Mouse (Mus musculus) heart, postnatal 25 days (tissue): ENCODE measurements around the gene Astn2. TPM values are rescaled to one million over a fixed set of nuclear protein-coding genes. Genes with fewer than 3 reads are reported as not detected.

Experiments used
- DNase-seq: peaks from one replicate; pipeline ENCODE4 v3.0.0; 2022; ENCODE audit warnings: low spot score
- intact Hi-C: fragments of 180-260 bp; cut with DNase I; formaldehyde crosslinking; loops from one replicate; pipeline ENCODE4 v1.15.1; 2025
- total RNA-seq, 2 experiments: library from RNA; stranded (reverse); gene quantifications; 2 replicates each; pipeline ENCODE4 v1.2.3; 2021

The Astn2 gene
- total RNA-seq, 2 experiments from 2014 or later: 0.64 to 0.99 TPM

DNA sequence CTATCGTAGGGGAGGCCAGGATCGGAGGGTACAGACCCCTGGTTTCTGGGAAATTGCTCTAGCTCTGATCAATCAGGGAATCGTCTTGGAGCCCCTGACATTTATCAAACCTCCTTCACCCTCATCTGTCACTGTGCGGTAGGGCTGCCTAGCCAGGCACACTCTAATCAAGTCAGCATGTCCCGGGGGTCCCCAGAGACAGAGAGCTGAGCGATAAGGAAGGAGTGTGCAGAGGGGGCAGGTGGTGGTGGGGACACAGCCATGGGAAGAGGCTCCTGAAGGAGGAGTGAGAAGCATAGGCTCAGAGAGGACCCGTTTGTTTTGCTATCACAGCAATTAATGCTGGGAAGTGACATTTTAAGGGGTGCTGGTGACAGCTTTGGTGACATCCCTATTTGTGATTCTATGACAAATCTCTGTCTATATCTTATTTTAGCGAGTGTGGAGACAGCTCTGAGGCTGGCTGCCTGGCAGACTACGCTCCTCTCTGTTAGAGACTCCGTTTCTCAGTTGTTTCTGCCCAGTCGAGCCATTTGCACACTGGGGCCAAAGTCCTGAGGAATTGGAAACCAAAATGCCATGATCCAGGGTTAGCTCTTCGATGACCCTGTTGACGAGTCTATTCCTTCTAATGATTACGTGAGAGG lies 228.4 kb downstream of the Astn2 start:
- no peak for DNase-seq
- intact Hi-C loops: no loop called here

DNA sequence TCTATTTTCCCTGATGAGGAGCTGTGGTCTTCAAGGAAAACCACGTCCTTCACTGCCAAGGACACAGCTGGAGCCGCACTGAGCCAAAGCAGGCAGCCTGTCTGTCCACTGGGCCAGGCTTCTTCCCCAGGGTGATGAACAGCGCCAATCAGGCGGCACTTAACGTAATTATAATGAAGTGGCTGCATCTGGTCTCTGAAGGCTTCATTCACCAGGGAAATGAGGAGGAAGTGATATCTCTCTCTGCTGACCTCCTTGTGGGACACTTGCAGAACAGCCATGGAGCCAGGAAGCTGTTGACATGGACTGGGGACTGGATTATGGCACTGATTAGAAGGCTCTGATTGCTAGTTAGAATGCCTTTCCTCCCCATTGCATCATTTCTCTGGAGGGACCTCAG lies 232.8 kb downstream of the Astn2 start:
- intact Hi-C loops: no loop called here
- DNase-seq: peak; percentile 29

DNA sequence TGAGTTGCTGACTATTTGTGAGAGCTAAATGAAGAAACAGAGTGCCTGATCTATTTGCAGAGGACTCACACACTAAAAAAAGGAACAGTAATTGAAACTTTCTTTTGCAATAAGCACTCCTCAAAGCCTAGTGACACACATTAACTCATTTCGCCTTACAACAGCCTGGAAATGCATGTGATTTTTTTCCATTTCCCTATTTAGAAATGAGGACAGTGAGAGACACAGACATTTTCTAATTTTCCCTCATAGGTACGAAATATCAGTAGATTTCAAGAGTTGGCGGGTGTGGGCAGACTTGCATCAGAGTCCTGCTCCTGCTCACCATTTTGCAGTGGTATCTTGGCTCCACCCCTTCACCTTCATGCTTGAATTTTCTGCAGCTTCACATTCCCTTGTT lies 233.6 kb downstream of the Astn2 start:
- no peak for DNase-seq
- intact Hi-C loops: no loop called here

GRCm38 (mm10) chr4:66169485-66169884 lies 234.9 kb downstream of the Astn2 start:
- DNase-seq: no peak
- intact Hi-C loops: no loop called here

- no peak for DNase-seq
- intact Hi-C loops: no loop called here
These were observed 245.7 kb downstream of the Astn2 start for GRCm38 (mm10) chr4:66158714-66159113.

DNA sequence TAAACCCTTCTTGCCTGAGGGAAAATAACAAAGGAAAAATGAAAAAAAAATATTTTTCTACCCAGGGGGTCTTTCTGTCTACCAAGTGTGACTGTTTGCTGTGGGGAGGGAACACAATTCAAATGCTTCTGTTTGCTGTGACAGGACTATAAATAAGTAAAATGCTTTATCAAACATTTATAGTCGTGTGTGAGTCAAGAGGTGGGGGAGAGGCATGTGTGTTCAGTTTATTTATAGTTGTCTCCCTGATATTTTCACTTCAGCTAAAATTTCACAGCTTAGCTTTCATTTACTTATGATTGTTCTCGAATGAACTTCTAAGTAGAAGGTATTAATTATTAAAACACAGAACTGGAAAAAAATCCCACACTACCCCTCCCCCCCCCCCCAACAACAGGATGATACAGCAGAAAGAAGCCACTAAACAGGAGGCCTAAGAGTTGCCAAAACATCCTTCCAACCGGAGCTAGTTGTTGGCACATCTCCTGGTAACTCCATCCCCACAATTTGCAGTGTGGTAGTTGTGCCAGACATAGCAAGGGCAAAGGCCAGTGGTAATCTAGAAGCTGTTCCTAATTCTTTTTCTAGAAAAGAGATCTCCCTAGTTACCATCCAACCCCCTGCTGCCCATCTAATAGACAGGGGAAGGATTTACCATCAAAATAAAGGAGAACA lies 246.8 kb downstream of the Astn2 start:
- intact Hi-C loops: no loop called here
- DNase-seq: no peak

DNA sequence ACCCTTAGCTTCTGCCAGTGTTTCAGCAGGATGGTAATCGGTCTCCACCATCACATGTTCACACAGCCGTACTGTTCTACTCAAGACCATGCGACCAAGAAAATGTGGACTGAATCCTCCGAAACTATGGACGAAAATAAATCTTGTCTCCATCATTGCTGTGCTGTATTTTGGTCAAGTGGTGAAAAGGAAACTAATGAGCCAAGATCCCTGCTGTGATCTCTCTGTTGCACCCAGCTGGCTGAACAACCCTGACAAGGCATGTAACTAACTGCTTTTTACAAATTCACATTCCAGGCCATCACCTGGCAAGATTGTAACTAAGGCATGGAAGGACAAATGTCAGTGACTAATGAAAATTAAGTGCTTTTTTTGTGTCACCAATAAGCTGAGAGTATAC lies 257.9 kb downstream of the Astn2 start:
- no peak for DNase-seq
- intact Hi-C loops: no loop called here

DNA sequence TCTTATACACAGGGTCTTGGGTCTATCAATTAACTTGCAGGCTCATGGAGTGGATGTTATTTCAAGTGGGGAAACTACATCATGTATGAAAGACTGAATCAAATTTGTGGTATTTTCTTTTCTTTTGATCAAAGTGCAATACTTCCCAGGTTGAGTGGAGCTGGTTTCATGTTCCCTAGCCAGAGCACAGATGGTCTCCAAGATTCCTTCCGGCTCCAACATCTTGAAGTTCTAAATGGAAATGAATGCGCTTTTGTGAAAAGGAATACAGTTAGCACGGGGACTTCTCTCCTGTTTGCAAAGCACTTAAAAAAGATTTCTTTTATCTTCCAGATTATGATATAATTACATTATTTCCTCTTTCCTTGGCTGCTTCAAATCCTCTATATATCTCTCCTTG lies 278.2 kb downstream of the Astn2 start:
- DNase-seq: no peak
- intact Hi-C loops: no loop called here

- intact Hi-C loops: no loop called here
These were observed 281.5 kb downstream of the Astn2 start for GRCm38 (mm10) chr4:66122766-66123358.

GRCm38 (mm10) chr4:66114243-66114642 lies 290.2 kb downstream of the Astn2 start:
- intact Hi-C loops: no loop called here
- DNase-seq: no peak

More at GRCm38 (mm10) chr4:66122766-66123358, 281.5 kb downstream of the Astn2 start:
- DNase-seq: no peak

- DNase-seq: no peak
- intact Hi-C loops: no loop called here
These were observed 302.4 kb downstream of the Astn2 start for GRCm38 (mm10) chr4:66102037-66102436.

DNA sequence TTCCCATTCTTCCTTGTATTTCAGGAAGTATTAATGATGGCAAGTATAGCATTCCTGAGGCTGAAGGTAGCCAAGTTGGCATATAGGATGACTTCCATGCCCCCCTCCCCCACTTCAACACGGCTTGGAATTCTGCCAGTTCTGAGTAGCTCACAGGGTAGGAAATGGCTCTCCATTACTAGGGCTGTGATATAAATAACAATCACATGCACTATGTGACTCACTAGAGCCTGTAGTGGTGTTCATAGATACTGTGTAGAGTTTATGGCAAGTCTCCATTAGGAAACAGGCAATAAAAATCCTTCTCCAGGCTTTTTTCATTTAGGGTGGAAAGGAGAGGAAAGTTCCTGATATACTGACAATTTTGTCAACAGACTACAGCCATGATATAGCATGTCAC lies 306.8 kb downstream of the Astn2 start:
- intact Hi-C loops: no loop called here
- DNase-seq: no peak

GRCm38 (mm10) chr4:66096104-66096503 lies 308.3 kb downstream of the Astn2 start:
- no peak for DNase-seq
- intact Hi-C loops: no loop called here

DNA sequence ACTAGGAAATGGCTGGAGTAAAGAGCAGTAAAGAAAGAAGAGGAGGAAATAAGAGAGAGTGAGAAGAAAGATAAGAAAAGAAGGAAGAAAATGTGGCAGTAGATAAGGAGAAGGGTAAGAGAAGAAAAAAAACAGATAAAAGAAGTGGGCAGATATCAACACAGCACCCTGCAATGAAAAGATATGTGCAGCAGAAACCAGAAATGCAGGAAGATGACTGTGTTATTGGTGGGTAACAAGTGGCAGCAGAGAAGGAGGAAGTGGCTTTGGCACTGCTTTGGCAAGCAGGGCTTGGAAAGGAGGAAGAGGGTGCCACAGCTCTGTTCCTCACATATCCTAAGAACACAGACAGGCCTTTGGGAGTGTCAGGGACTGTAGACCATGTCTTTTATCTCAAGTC lies 347.2 kb downstream of the Astn2 start:
- intact Hi-C loops: no loop called here
- DNase-seq: no peak

DNA sequence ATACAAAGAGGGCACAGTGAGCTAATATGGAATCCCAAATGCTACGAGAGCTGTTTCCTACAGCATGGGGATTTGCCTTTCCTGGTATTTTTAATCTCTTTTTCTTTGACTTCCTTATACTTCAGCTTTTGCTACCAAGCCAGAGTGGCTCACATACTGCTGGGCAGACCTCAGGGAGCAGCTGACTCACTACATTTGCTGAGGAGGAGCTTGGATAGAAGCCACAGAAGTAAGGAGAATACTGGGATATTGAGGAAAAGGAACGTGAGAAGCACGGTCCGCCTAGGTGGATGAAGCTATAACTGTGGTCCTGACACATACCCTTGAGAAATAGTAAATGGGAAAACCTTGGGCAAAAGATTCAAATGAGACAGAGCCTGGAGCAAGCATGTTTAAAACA lies 348.7 kb downstream of the Astn2 start:
- DNase-seq: no peak
- intact Hi-C loops: no loop called here

DNA sequence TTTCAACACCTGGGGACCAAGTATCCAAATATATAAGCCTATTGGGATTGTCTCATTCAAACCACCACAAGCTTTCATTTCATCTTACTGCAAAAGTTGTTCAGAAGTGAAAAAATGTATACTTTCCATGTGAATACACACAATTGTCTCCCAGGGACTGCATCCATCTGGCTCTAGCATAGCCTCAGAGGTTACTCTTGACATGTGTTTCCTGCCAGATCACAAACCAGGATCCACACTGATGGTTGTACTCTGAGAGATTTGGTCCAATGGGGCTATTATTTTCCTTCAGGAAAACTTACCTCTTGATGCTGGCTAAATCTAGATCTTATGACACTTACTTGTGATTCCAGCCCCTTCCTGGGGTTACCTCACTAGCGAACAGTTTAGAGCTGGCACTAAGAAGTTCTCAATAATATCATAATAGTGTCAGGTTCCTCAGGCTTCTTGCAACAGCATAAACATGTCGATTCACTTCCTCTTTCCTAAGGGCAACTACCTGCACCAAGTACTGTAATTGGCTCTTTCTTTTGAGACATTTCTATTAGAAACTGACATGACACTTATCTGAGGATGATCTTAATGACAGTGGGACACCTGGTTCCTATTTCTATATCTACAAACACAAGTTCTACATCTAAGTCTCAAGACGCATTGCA lies 361.3 kb downstream of the Astn2 start:
- intact Hi-C loops: no loop called here
- no peak for DNase-seq

GRCm38 (mm10) chr4:66033826-66034225 lies 370.6 kb downstream of the Astn2 start:
- intact Hi-C loops: no loop called here
- DNase-seq: no peak

DNA sequence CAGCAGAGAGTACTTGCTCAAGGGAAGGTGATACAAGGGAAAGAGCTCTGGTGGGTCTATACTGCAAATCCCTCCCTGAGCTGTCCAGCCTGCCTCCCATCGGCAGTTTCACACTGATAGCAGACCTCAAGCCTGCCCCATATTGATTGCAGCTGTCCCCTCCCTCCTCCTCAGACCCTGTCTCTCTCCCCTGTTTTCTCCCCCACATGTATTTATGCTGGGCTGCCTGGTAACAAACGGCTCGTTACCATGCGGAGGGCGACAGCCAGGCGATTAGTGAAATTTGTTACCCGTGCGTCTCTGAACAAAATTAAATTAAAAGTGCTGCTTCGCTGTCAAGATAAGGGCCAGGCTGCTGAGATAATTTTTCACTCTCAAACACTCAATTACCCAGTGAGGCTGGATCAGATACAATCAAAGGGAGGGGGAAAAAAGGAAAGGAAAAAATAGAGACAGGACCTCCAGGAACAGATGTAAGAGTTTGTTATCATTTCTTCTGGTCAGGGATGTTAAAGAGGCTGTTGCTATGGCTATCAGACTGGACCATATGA lies 373.0 kb downstream of the Astn2 start:
- DNase-seq: no peak

DNA sequence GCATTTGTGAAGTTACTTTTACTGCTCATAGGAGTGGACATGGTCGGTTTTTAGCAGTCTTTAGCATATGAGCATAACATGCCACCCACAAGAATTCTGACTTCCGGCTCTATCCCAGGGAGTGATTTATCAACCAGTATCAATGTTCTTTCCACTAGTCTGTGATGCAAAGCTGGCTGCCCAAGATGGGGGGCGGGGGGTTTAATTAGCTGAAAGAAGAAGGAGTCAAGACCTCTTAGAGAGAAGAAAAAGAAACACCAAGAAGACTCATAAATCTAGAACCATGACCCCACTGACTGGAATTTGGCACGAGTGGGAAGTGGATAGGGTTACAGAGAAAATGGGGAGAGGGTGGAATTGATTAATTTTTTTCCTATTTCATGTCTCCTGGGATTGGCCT lies 374.5 kb downstream of the Astn2 start:
- intact Hi-C loops: no loop called here
- no peak for DNase-seq

More for the DNA sequence above, 373.0 kb downstream of the Astn2 start:
- intact Hi-C loops: no loop called here

DNA sequence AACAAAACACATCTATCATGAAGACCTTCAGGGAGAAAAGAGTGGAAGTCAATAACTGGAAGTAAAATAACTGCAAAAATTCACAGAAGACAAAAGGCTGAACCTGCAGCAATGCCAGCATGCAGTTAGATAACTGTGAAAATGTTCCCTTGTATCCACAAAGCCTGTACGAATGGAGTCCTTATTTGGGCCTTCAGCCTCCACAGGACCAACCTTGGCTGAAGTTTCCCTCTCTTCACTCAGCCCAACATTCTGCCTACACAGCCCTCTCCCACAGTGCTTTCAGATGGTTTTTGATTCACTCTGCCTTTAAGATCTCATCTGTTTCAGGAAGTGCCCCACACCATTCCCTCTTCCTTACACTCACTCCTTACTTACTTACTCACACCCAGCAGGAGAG lies 376.5 kb downstream of the Astn2 start:
- DNase-seq: no peak
- intact Hi-C loops: no loop called here
